Comparison of ENCODE assay signal across 28 mouse cellular contexts in the genomic region with DNA sequence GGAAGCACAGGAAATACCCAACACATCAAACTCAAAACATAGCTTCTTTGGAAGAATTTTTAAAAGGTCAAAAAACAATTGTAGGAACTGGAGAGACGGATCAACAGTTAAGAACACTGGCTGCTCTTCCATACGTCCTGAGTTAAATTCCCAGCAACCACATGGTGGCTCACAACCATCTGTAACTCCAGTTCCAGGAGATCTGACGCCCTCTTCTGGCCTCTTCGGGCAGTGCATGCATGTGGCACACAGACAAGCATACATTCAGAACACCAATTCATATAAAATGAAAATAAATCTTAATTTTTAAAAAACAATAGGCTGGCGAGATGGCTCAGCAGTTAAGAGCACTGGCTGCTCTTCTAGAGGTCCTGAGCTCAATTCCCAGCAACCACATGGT. TPM values are rescaled to one million over a fixed set of nuclear protein-coding genes. Genes with fewer than 3 reads are reported as not detected.
DNase-seq lines count a peak whose midpoint lies in the region; ATAC-seq and TF ChIP-seq lines count a peak whose summit lies in the region.
"Not testable (repeated sequence)": the region's sequence is repeated elsewhere in the genome, so short reads cannot be mapped to it uniquely, and the experiment has no call there.
"Had no signal": no experiment of that assay in that cellular context is flagged by ENCODE, and none has a peak within 500 bp of the region (broad histone marks: within the 10 kb centered on the region; RNA-seq: fewer than 3 reads in every experiment).

No protein-coding gene starts in this region.

- not testable (repeated sequence) for H3K9me3 ChIP-seq in forebrain, postnatal 0 days (ENCODE audit: low read length); kidney, postnatal 0 days (replicated peaks; ENCODE audit: low read length); midbrain, postnatal 0 days (ENCODE audit: low read length)

- H3K36me3 ChIP-seq in forebrain, postnatal 0 days (ENCODE audit: insufficient read depth); heart, adult 2 months (ENCODE audit: control insufficient read depth, insufficient read depth, low read length); kidney, postnatal 0 days (ENCODE audit: insufficient read depth, low read length); midbrain, postnatal 0 days (ENCODE audit: insufficient read depth, low read length): not testable (repeated sequence)

- not testable (repeated sequence) for ATAC-seq in forebrain, postnatal 0 days; kidney, postnatal 0 days (replicated peaks; ENCODE audit: low FRiP score, low read depth); midbrain, postnatal 0 days (ENCODE audit: low FRiP score)

- not testable (repeated sequence) for H3K27ac ChIP-seq in forebrain, postnatal 0 days (ENCODE audit: low read depth, low read length); heart, adult 2 months; kidney, postnatal 0 days; midbrain, postnatal 0 days (ENCODE audit: low read depth, low read length)

- H3K9ac ChIP-seq in forebrain, postnatal 0 days; heart, adult 2 months (ENCODE audit: low read depth, low read length); kidney, postnatal 0 days (ENCODE audit: low read depth, low read length); midbrain, postnatal 0 days (replicated peaks; ENCODE audit: low read length, poor library complexity, severe bottlenecking): not testable (repeated sequence)

- peak; percentile 34 for DNase-seq in ES-CJ7 (ENCODE audit: low read depth, low spot score)
- not testable (repeated sequence) for DNase-seq in forebrain, postnatal 0 days; heart, adult 2 months; kidney, postnatal 0 days (ENCODE audit: low spot score); midbrain, postnatal 0 days (ENCODE audit: low spot score)

- not testable (repeated sequence) for H3K4me1 ChIP-seq in forebrain, postnatal 0 days (ENCODE audit: insufficient read depth); heart, adult 2 months (ENCODE audit: control insufficient read depth, insufficient read depth, low read length); kidney, postnatal 0 days (replicated peaks; ENCODE audit: insufficient read depth, low read length); midbrain, postnatal 0 days (ENCODE audit: insufficient read depth, low read length)

- 0 out of 2 replicates have a peak, but pooled peaks have one; percentile 22 for TF ChIP-seq CTCF in forebrain, postnatal 0 days (IDR thresholded peaks at IDR 0.05; ENCODE audit: low read depth)
- 0 out of 2 replicates have a peak, but pooled peaks have one; percentile 4 for TF ChIP-seq CTCF in heart, adult 2 months (IDR thresholded peaks at IDR 0.05)
- peak; percentile 19; the same call in 1 of the 2 replicates for TF ChIP-seq CTCF in kidney, postnatal 0 days (IDR thresholded peaks at IDR 0.05; ENCODE audit: low read depth)
- peak; percentile 35 for TF ChIP-seq CTCF in midbrain, postnatal 0 days (IDR thresholded peaks at IDR 0.05)

- intact Hi-C loops in heart, adult 2 months (cut with DNase I): not testable (repeated sequence)

- not testable (repeated sequence) for TF ChIP-seq EP300 in heart, adult 2 months (IDR thresholded peaks at IDR 0.05; ENCODE audit: insufficient read depth, low read depth, low read length)

- H3K79me2 ChIP-seq in heart, adult 2 months (replicated peaks; ENCODE audit: control insufficient read depth, insufficient read depth, low read length): not testable (repeated sequence)

- not testable (repeated sequence) for H3K4me2 ChIP-seq in forebrain, postnatal 0 days (ENCODE audit: low read depth); kidney, postnatal 0 days (ENCODE audit: low read length); midbrain, postnatal 0 days (ENCODE audit: low read depth, low read length, poor library complexity, severe bottlenecking)

- not testable (repeated sequence) for TF ChIP-seq POLR2A in heart, adult 2 months (IDR thresholded peaks at IDR 0.05; ENCODE audit: insufficient read depth, low read depth, low read length)

- not testable (repeated sequence) for H3K4me3 ChIP-seq in forebrain, postnatal 0 days (ENCODE audit: low read depth, low read length); heart, adult 2 months; kidney, postnatal 0 days (replicated peaks; ENCODE audit: low read depth, low read length); midbrain, postnatal 0 days (ENCODE audit: low read depth, low read length)

- WGBS in forebrain, postnatal 0 days: 82% methylated on average over 5 of the region's 5 CpGs
- 62% methylated on average over 5 of the region's 5 CpGs for WGBS in heart, adult 2 months
- 86% methylated on average over 5 of the region's 5 CpGs for WGBS in kidney, postnatal 0 days
- WGBS in midbrain, postnatal 0 days: 82% methylated on average over 5 of the region's 5 CpGs

- H3K27me3 ChIP-seq in forebrain, postnatal 0 days (ENCODE audit: insufficient read depth, low read length); heart, adult 2 months (ENCODE audit: control insufficient read depth, insufficient read depth, low read length); kidney, postnatal 0 days (ENCODE audit: insufficient read depth, low read length); midbrain, postnatal 0 days (ENCODE audit: insufficient read depth, low read length): not testable (repeated sequence)

RNA-seq across cellular contexts. Expression of gene 4930470P17Rik, which starts 10.0 kb away (rescaled TPM):
- not detected in 2 replicates for total RNA-seq in forebrain, postnatal 0 days (2014; rRNA removed)
- polyA plus RNA-seq in forebrain, postnatal 0 days (2015; fragmentation: Nextera tagmentation; extraction: Ambion mirVana): 0.11 and 0.16 TPM in 2 replicates
- not detected for total RNA-seq in heart, adult 2 months (2021)
- polyA plus RNA-seq in heart, adult 2 months (2012; rRNA removed): not detected in 2 replicates
- not detected in 2 replicates for polyA plus RNA-seq in kidney, postnatal 0 days (2015; fragmentation: Nextera tagmentation; extraction: Ambion mirVana)
- not detected in 2 replicates for total RNA-seq in midbrain, postnatal 0 days (2014; rRNA removed)
- not detected in 2 replicates for polyA plus RNA-seq in midbrain, postnatal 0 days (2015; fragmentation: Nextera tagmentation; extraction: Ambion mirVana)
- total RNA-seq: adrenal gland, adult 18-20 months; adrenal gland, postnatal 10 days; adrenal gland, postnatal 36 days; gastrocnemius, adult 8-10 months; gastrocnemius, postnatal 25 days; heart, adult 8-10 months; heart, postnatal 25 days; hematopoietic stem cell, adult 5-6 weeks; MEL had no signal
- polyA plus RNA-seq: C2C12; CD4-positive, CD25-positive, alpha-beta regulatory T cell, adult 4 months; embryonic facial prominence, embryonic 11.5 days; embryonic facial prominence, embryonic 14.5 days; forebrain, embryonic 10.5 days; forebrain, embryonic 13.5 days; forebrain, embryonic 16.5 days; frontal cortex, adult 2 months; gonadal fat pad, adult 2 months; heart, embryonic 11.5 days; heart, embryonic 14.5 days; heart, postnatal 0 days; hindbrain, embryonic 12.5 days; intestine, embryonic 15.5 days had no signal
